Mouse (Mus musculus): ENCODE measurements at regions not wholly inside any gene's neighbourhood (a gene's known extent, or its start where the extent isn't known, plus 50 kb on each side); places are given as distances from the start of the nearest gene placed in this dataset.

DNA sequence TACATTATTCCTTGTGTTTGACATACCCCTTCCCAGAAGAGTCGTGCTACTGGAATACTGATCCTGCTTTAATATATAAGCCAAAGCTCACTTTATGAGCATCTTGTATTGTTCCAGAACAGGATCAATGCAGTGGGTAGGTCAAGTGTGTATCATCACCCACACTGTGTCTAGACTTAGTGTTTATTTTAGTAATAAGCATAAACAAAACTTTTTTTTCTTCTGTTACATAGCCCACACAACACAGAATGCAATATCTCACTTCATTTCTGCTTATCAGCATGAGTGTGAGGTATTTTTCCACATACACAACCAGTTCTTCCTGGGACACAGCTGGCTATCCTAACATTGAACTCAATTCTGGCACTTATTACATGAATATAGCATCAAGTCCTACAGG is 2721.7 kb upstream of the Lrrc6 start:
- TF ChIP-seq CTCF (conservative IDR thresholded peaks at IDR 0.05 in 1 of 2, IDR thresholded peaks at IDR 0.05 in 1 of 2; ENCODE audit: low read depth in 2 of 2, low read length in 2 of 2) (no peak), CHD2 (IDR thresholded peaks at IDR 0.05; ENCODE audit: low read length) (no peak), CHD1 (IDR thresholded peaks at IDR 0.05; ENCODE audit: low read depth, low read length) (no peak), RAD21 (IDR thresholded peaks at IDR 0.05; ENCODE audit: low read depth, low read length) (no peak), BHLHE40 (IDR thresholded peaks at IDR 0.05; ENCODE audit: low read depth, low read length) (no peak), E2F4 (IDR thresholded peaks at IDR 0.05; ENCODE audit: insufficient replicate concordance, low read depth, low read length) (no peak), POLR2A (IDR thresholded peaks at IDR 0.05; ENCODE audit: low read depth, low read length) (no peak), POLR2AphosphoS2 (IDR thresholded peaks at IDR 0.05; ENCODE audit: low read depth, low read length) (no peak), RCOR1 (conservative IDR thresholded peaks at IDR 0.05; ENCODE audit: low read depth, low read length) (no peak), HCFC1 (IDR thresholded peaks at IDR 0.05; ENCODE audit: low read depth, low read length) (no peak)
